Mouse (Mus musculus): ENCODE measurements around the gene Prrt1. TPM values are rescaled to one million over a fixed set of nuclear protein-coding genes. Genes with fewer than 3 reads are reported as not detected.
A peak's percentile ranks its signal among the peaks of the same experiment; 100 is the strongest.

Gene Prrt1
- polyA plus RNA-seq, 1 experiment from 2014 or later: 0.39 TPM

DNA sequence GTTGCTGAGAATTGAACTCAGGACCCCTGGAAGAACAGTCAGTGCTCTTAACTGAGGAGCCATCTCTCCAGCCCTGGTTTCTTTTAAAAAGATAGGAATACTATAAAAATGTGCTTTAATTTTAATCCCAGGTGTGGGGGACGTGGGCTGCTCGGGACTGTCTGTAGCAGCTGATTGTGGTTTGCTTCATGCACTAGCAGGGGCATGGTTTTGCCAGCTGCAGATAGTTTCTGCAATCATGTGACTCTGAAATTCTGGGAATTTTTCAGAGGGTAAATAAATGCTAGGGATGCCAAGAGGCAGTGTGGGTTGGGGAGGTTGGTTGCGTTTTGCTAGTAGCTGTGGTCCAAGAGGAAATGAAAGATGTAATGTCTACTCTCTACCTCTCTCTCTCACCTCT, 12.6 kb downstream of the Prrt1 start:
- Histone ChIP-seq H3K36me3 (ENCODE audit: control insufficient read depth, insufficient read depth, low read length) (no peaks in the 10 kb centered on the region), H3K4me2 (ENCODE audit: low read length) (no peak overlapping the region), H3K4me3 (ENCODE audit: control insufficient read depth in 1 of 2, insufficient read depth in 1 of 2, low read depth in 1 of 2, low read length in 2 of 2) (no peak overlapping the region), H3K4me1 (ENCODE audit: control insufficient read depth in 2 of 2, insufficient read depth in 2 of 2, low read length in 2 of 2) (peaks cover 4 to 24% of the 10 kb centered on the region in 2 experiments; a peak in 3 of 4 replicates), H3K27ac (replicated peaks in 1 of 2; ENCODE audit: control insufficient read depth in 1 of 2, insufficient read depth in 1 of 2, low read depth in 2 of 2, low read length in 2 of 2) (no peak overlapping the region), H3K27me3 (ENCODE audit: control insufficient read depth, insufficient read depth, low read length) (no peaks in the 10 kb centered on the region), H3K9ac (ENCODE audit: low read length) (no peak overlapping the region), H3K9me3 (ENCODE audit: control insufficient read depth, low read length) (no peaks in the 10 kb centered on the region)
- ATAC-seq (ENCODE audit: insufficient number of reproducible peaks, insufficient read depth, low FRiP score, low read depth): no peak
- 84% methylated on average over 3 of the region's 3 CpGs for WGBS

DNA sequence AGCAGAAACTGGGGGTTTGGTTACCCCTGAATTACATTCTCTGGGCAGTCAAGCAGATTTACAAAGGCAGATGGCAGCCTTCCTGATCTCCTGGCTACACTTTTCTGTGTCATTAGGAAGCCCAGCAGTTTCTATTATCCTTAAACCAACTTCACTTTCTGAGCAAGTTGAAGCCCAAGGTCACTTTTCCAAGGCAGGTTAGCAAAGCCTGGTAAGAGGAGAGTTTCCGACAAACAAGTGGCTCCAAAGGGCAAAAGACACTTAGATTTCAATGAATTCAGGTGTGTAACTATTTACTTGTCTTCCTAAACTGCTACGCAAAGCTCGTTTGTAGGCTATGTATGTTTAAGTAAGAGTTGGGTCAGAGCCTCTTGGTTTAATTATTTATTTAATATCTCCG, 14.0 kb downstream of the Prrt1 start:
- Histone ChIP-seq H3K4me1 (ENCODE audit: control insufficient read depth in 2 of 2, insufficient read depth in 2 of 2, low read length in 2 of 2) (peaks cover 10 to 31% of the 10 kb centered on the region in 2 experiments), H3K4me2 (ENCODE audit: low read length) (no peak overlapping the region), H3K9me3 (ENCODE audit: control insufficient read depth, low read length) (no peaks in the 10 kb centered on the region), H3K36me3 (ENCODE audit: control insufficient read depth, insufficient read depth, low read length) (no peaks in the 10 kb centered on the region), H3K27ac (replicated peaks in 1 of 2; ENCODE audit: control insufficient read depth in 1 of 2, insufficient read depth in 1 of 2, low read depth in 2 of 2, low read length in 2 of 2) (no peak overlapping the region), H3K27me3 (ENCODE audit: control insufficient read depth, insufficient read depth, low read length) (no peaks in the 10 kb centered on the region), H3K9ac (ENCODE audit: low read length) (no peak overlapping the region), H3K4me3 (ENCODE audit: control insufficient read depth in 1 of 2, insufficient read depth in 1 of 2, low read depth in 1 of 2, low read length in 2 of 2) (no peak overlapping the region)
- ATAC-seq (ENCODE audit: insufficient number of reproducible peaks, insufficient read depth, low FRiP score, low read depth): no peak
- WGBS: 86% methylated on average over 4 of the region's 4 CpGs

DNA sequence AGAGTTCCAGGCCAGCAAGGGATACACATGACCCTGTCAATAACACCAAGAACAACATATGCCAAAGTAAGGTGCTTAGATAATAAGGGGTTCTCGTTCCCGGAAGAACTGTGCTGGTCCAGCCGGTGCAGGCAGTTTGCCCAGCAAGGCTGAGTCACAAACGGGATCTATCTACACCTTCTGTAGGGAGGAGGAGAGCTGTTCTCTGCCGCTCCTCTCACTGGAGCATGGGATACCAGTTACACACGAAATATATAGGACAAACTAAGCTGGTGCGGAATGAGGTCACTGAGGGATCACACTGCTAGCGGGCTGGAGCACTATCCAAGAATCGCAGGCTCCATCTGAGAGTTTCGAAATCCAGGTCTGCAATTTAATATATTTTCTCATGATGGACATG, 14.6 kb downstream of the Prrt1 start:
- no peak overlapping the region for H3K9ac ChIP-seq (ENCODE audit: low read length)
- H3K4me2 ChIP-seq (ENCODE audit: low read length): no peak overlapping the region
- no peak for ATAC-seq (ENCODE audit: insufficient number of reproducible peaks, insufficient read depth, low FRiP score, low read depth)
- no peak overlapping the region for H3K4me3 ChIP-seq (ENCODE audit: control insufficient read depth in 1 of 2, insufficient read depth in 1 of 2, low read depth in 1 of 2, low read length in 2 of 2)
- H3K36me3 ChIP-seq (ENCODE audit: control insufficient read depth, insufficient read depth, low read length): peaks cover 2% of the 10 kb centered on the region
- H3K4me1 ChIP-seq (ENCODE audit: control insufficient read depth in 2 of 2, insufficient read depth in 2 of 2, low read length in 2 of 2): peaks cover 10 to 31% of the 10 kb centered on the region in 2 experiments
- H3K27me3 ChIP-seq (ENCODE audit: control insufficient read depth, insufficient read depth, low read length): no peaks in the 10 kb centered on the region
- H3K9me3 ChIP-seq (ENCODE audit: control insufficient read depth, low read length): no peaks in the 10 kb centered on the region
- no peak overlapping the region for H3K27ac ChIP-seq (replicated peaks in 1 of 2; ENCODE audit: control insufficient read depth in 1 of 2, insufficient read depth in 1 of 2, low read depth in 2 of 2, low read length in 2 of 2)
- WGBS: 71% methylated on average over 10 of the region's 10 CpGs

DNA sequence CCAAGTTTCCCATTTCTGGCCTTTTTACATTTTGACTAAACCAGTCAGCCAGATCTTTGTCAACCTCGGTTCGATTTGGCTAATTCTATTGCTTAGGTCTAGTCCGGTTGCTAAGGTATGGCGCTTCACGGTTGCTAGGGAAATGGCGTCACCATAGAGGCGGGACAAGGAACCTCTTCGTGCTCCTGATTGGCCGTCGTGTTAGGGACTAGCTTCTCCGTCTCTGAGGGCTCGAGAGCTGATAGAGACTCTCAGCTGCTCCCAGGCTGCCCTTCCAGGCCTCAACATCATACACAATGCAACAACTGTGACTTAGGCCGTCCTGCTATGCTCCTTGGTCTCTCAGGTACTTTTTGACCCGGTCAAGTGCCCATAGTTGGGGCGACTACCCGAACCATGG, 15.3 kb downstream of the Prrt1 start, which contains the start of gene Fkbpl:
Gene Fkbpl, plus strand, starts transcription at position 157 of the 400 bp plus-strand sequence.
- Histone ChIP-seq H3K36me3 (ENCODE audit: control insufficient read depth, insufficient read depth, low read length) (peaks cover 9% of the 10 kb centered on the region), H3K4me2 (ENCODE audit: low read length) (peak within 1 kb of the TSS; percentile 69), H3K4me1 (ENCODE audit: control insufficient read depth in 2 of 2, insufficient read depth in 2 of 2, low read length in 2 of 2) (peaks cover 10 to 31% of the 10 kb centered on the region in 2 experiments), H3K9me3 (ENCODE audit: control insufficient read depth, low read length) (no peaks in the 10 kb centered on the region), H3K27me3 (ENCODE audit: control insufficient read depth, insufficient read depth, low read length) (no peaks in the 10 kb centered on the region), H3K4me3 (ENCODE audit: control insufficient read depth in 1 of 2, insufficient read depth in 1 of 2, low read depth in 1 of 2, low read length in 2 of 2) (peak within 1 kb of the TSS; percentile 60 to 75), H3K27ac (replicated peaks in 1 of 2; ENCODE audit: control insufficient read depth in 1 of 2, insufficient read depth in 1 of 2, low read depth in 2 of 2, low read length in 2 of 2) (peak within 1 kb of the TSS; percentile 67 to 69), H3K9ac (ENCODE audit: low read length) (peak within 1 kb of the TSS; percentile 80)
- peak; percentile 73 for ATAC-seq (ENCODE audit: insufficient number of reproducible peaks, insufficient read depth, low FRiP score, low read depth)
- WGBS: 2% methylated on average over 16 of the region's 16 CpGs

DNA sequence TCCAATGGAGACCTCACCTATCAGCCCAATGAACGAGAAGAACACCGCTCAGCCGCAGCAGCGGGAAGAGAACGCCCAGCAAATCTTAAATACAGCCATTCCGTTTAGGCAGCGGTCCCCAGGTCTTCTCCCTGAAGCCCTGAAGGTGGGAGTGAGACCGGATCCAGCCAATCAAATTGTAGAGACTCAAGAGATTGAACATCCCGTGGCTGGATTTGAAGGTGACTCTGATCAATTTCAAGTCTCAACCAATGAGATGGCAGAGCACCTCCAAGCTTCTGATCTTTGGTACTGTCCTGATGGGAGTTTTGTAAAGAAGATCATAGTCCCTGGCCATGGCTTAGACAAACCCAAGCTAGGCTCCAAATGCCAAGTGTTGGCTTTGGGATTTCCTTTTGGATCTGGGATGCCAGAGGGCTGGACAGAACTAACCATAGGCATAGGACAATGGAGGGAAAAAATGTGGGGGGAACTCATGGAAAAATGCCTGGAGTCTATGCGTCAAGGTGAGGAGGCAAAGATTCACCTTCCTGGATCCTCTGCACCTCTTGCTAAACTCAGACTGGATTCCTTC, 16.0 kb downstream of the Prrt1 start:
- Histone ChIP-seq H3K4me3 (ENCODE audit: control insufficient read depth in 1 of 2, insufficient read depth in 1 of 2, low read depth in 1 of 2, low read length in 2 of 2) (peak overlapping the region; percentile 60 to 75), H3K4me2 (ENCODE audit: low read length) (peak overlapping the region; percentile 69), H3K27me3 (ENCODE audit: control insufficient read depth, insufficient read depth, low read length) (no peaks in the 10 kb centered on the region), H3K36me3 (ENCODE audit: control insufficient read depth, insufficient read depth, low read length) (peaks cover 16% of the 10 kb centered on the region), H3K9ac (ENCODE audit: low read length) (peak overlapping the region; percentile 80), H3K9me3 (ENCODE audit: control insufficient read depth, low read length) (no peaks in the 10 kb centered on the region), H3K4me1 (ENCODE audit: control insufficient read depth in 2 of 2, insufficient read depth in 2 of 2, low read length in 2 of 2) (peaks cover 10 to 31% of the 10 kb centered on the region in 2 experiments), H3K27ac (replicated peaks in 1 of 2; ENCODE audit: control insufficient read depth in 1 of 2, insufficient read depth in 1 of 2, low read depth in 2 of 2, low read length in 2 of 2) (peak overlapping the region in 1 of 2 experiments; percentile 69; a peak in 2 of 4 replicates)
- 35% methylated on average over 10 of the region's 10 CpGs for WGBS
- no peak for ATAC-seq (ENCODE audit: insufficient number of reproducible peaks, insufficient read depth, low FRiP score, low read depth)

DNA sequence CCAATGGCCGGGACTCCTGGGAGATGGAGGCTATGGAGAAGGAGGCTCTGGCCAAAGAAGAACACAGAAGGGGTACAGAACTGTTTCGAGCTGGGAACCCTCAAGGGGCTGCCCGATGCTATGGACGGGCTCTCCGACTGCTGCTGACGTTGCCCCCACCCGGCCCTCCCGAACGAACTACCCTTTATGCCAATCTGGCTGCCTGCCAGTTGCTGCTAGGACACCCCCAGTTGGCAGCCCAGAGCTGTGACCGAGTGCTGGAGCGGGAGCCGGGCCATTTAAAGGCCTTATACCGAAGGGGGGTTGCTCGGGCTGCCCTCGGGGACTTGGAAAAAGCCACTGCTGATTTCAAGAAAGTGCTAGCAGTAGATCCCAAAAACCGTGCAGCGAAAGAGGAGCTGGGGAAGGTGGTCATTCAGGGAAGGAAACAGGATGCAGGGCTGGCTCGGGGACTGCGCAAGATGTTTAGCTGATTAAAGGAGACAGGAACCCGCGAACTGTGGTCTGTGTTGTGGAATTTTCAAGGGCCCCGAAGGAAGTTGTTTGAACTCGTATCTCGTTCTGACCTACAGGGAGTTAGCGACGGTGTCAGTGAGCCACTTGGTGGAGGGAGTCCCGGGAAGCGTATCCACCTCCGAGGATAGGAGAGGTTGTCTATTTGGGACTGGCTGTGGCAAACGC, 16.6 kb downstream of the Prrt1 start:
- Histone ChIP-seq H3K4me3 (ENCODE audit: control insufficient read depth in 1 of 2, insufficient read depth in 1 of 2, low read depth in 1 of 2, low read length in 2 of 2) (no peak overlapping the region; a peak in 1 of 4 replicates), H3K27ac (replicated peaks in 1 of 2; ENCODE audit: control insufficient read depth in 1 of 2, insufficient read depth in 1 of 2, low read depth in 2 of 2, low read length in 2 of 2) (no peak overlapping the region), H3K27me3 (ENCODE audit: control insufficient read depth, insufficient read depth, low read length) (no peaks in the 10 kb centered on the region), H3K9me3 (ENCODE audit: control insufficient read depth, low read length) (no peaks in the 10 kb centered on the region), H3K36me3 (ENCODE audit: control insufficient read depth, insufficient read depth, low read length) (peaks cover 23% of the 10 kb centered on the region), H3K9ac (ENCODE audit: low read length) (no peak overlapping the region), H3K4me2 (ENCODE audit: low read length) (peak overlapping the region; percentile 69), H3K4me1 (ENCODE audit: control insufficient read depth in 2 of 2, insufficient read depth in 2 of 2, low read length in 2 of 2) (peaks cover 10 to 26% of the 10 kb centered on the region in 2 experiments)
- ATAC-seq (ENCODE audit: insufficient number of reproducible peaks, insufficient read depth, low FRiP score, low read depth): no peak
- WGBS: 83% methylated on average over 30 of the region's 30 CpGs

DNA sequence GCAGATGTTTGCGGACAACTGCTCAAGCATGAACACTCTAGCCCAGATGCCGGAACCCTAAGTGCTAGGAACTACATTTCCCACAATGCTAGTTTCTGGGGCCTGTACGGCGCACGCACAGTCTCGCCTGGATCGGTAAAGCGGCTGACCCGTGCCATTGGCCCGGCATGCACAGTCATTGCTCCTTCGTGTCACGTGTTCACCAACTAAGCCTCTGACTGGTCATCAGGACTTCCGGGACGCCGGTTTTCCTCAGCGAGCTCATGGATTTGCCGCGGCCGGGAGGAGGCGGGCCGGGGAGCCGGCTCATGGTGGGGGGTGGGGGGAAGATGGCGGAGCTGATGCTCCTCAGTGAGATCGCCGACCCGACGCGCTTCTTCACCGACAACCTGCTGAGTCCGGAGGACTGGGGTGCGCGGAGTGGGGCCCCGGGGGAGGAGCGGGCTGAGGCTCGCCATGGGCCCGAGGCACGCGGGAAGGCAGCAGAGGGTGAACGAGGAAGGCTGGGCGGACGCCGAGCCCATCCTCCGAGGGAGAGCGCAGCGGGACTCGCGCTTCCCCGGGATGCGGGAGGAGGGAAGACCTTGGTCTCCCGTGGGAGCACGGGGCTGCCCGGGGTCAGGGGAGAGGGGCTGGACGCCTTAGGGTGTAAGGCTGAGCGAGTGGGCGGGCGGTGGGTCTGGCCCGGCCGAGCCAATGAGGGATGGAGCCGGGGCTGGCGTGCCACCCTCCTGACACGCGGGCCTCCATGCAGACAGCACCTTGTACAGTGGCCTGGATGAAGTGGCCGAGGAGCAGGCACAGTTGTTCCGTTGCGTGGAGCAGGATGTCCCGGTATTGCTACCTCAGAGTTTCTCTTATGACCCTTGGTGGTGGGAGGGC, 17.8 kb downstream of the Prrt1 start, which contains the start of gene Atf6b:
Gene Atf6b, plus strand, starts transcription at position 241 of the 882 bp plus-strand sequence.
- under 1% methylated on average over 66 of the region's 66 CpGs for WGBS
- ATAC-seq (ENCODE audit: insufficient number of reproducible peaks, insufficient read depth, low FRiP score, low read depth): peak; percentile 95
- Histone ChIP-seq H3K36me3 (ENCODE audit: control insufficient read depth, insufficient read depth, low read length) (peaks cover 33% of the 10 kb centered on the region), H3K9me3 (ENCODE audit: control insufficient read depth, low read length) (no peaks in the 10 kb centered on the region), H3K4me2 (ENCODE audit: low read length) (peak within 1 kb of the TSS; percentile 85), H3K27ac (replicated peaks in 1 of 2; ENCODE audit: control insufficient read depth in 1 of 2, insufficient read depth in 1 of 2, low read depth in 2 of 2, low read length in 2 of 2) (peak within 1 kb of the TSS in 1 of 2 experiments; percentile 58; a peak in 1 of 4 replicates), H3K4me1 (ENCODE audit: control insufficient read depth in 2 of 2, insufficient read depth in 2 of 2, low read length in 2 of 2) (peaks cover 9 to 25% of the 10 kb centered on the region in 2 experiments), H3K4me3 (ENCODE audit: control insufficient read depth in 1 of 2, insufficient read depth in 1 of 2, low read depth in 1 of 2, low read length in 2 of 2) (peak within 1 kb of the TSS; percentile 67 to 94), H3K27me3 (ENCODE audit: control insufficient read depth, insufficient read depth, low read length) (no peaks in the 10 kb centered on the region), H3K9ac (ENCODE audit: low read length) (peak within 1 kb of the TSS; percentile 88)

Measured in heart, embryonic 14.5 days (tissue).